Mouse (Mus musculus): ENCODE data around the gene Anapc2.

- TF ChIP-seq CTCF (IDR thresholded peaks at IDR 0.05 in 2 of 3, conservative IDR thresholded peaks at IDR 0.05 in 1 of 3; ENCODE audit: control insufficient read depth in 1 of 3, insufficient read depth in 1 of 3, low read depth in 2 of 3, low read length in 3 of 3, poor library complexity in 1 of 3, severe bottlenecking in 1 of 3) (no peak), GATA1 (IDR thresholded peaks at IDR 0.05; ENCODE audit: low read depth, low read length) (no peak), MXI1 (IDR thresholded peaks at IDR 0.05; ENCODE audit: low read depth, low read length) (no peak), UBTF (IDR thresholded peaks at IDR 0.05; ENCODE audit: borderline replicate concordance, insufficient read depth, low read depth, low read length) (no peak), POLR2A (IDR thresholded peaks at IDR 0.05; ENCODE audit: control insufficient read depth in 1 of 2, insufficient read depth in 1 of 2, low read depth in 1 of 2, low read length in 2 of 2, poor library complexity in 1 of 2) (no peak), CHD2 (IDR thresholded peaks at IDR 0.05; ENCODE audit: low read length) (no peak), EP300 (IDR thresholded peaks at IDR 0.05; ENCODE audit: low read depth in 1 of 2, low read length in 2 of 2) (no peak), MYB (IDR thresholded peaks at IDR 0.05; ENCODE audit: low read depth, low read length) (no peak), SIN3A (IDR thresholded peaks at IDR 0.05; ENCODE audit: low read length) (no peak), TAL1 (IDR thresholded peaks at IDR 0.05; ENCODE audit: low read length) (no peak), ETS1 (IDR thresholded peaks at IDR 0.05; ENCODE audit: low read depth, low read length) (no peak)
These were observed 35.7 kb upstream of the Anapc2 start, which contains the start of gene Rnf224 for GRCm38 (mm10) chr2:25236614-25237013.
